Mouse (Mus musculus) gastrocnemius, adult 2 months (tissue): Measurements from ENCODE around the gene 1700023F06Rik. TPM values are rescaled to one million over a fixed set of nuclear protein-coding genes. Genes with fewer than 3 reads are reported as not detected.

Experiments used
- DNase-seq: peaks from one replicate; pipeline ENCODE4 v3.0.0; 2022
- H3K27ac ChIP-seq: fragments of 200-600 bp; 2 replicates; pipeline ENCODE4 v1.8.1; 2022; ENCODE audit warnings: mild to moderate bottlenecking
- H3K4me3 ChIP-seq: fragments of 200-600 bp; 2 replicates; pipeline ENCODE4 v1.8.1; 2022; ENCODE audit warnings: mild to moderate bottlenecking, moderate library complexity
- CTCF ChIP-seq: fragments of 200-600 bp; IDR thresholded peaks from 2 replicates; pipeline ENCODE4 v1.8.1; 2022; ENCODE audit warnings: antibody characterized with exemption, mild to moderate bottlenecking, moderate library complexity
- intact Hi-C: fragments of 180-260 bp; cut with DNase I; formaldehyde crosslinking; loops from one replicate; pipeline ENCODE4 v1.15.1; 2025
- total RNA-seq, 2 experiments: library from RNA; stranded (reverse); gene quantifications; 2 replicates each; pipeline ENCODE4 v1.2.3; 2021

1700023F06Rik gene
- total RNA-seq, 2 experiments from 2014 or later, result not detected

DNA sequence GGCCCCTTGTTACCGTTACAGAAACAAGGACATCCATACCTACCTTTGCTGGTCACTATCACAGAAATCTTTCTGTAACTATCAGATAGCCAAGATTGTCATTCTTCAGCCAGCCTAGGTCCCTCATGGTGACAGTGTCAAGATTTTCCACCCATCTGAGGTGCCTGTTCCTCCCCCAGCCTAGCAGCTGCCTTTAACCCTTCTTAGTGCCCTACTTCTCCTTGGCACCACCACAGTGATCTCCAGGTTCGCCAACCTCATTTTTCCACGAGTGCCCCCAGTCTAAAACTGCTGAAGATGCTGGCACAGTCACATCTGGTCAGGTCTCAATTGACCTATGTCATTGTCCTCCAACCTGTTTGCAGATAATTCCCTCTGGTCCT, 38.3 kb downstream of the 1700023F06Rik start:
- intact Hi-C loops, result loop anchor here (10.0 kb wide), 1 partner anchor 55 kb away; no protein-coding TSS in a partner anchor
- peak overlapping the region; percentile 86 for H3K27ac ChIP-seq
- no peak for TF ChIP-seq CTCF
- no peak for DNase-seq
- H3K4me3 ChIP-seq, result peak overlapping the region; percentile 87

DNA sequence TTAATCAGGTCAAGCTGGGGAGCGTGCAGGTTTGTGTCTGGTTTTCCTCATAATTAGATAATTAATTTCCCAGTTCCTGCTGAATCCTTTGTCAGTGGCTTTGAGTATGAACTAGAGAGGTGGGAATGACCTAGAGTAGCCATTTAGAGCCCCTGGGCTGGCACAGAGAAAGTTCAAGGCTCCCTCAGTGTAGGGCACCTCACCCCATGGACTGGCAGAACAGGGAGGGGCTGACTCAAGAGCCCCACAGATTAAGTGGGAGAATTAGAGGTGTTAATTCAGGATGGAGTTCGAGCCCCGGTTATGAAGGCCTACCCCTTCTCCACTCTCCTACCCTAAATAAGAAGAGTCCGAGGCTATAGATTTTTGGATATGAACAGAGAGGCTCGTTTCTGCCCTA, 38.7 kb downstream of the 1700023F06Rik start:
- intact Hi-C loops, result loop anchor here (5.0 to 10.0 kb wide), 3 partner anchors 55 to 245 kb away; partner anchors contain the start of gene Plekhm1
- TF ChIP-seq CTCF, result no peak

DNA sequence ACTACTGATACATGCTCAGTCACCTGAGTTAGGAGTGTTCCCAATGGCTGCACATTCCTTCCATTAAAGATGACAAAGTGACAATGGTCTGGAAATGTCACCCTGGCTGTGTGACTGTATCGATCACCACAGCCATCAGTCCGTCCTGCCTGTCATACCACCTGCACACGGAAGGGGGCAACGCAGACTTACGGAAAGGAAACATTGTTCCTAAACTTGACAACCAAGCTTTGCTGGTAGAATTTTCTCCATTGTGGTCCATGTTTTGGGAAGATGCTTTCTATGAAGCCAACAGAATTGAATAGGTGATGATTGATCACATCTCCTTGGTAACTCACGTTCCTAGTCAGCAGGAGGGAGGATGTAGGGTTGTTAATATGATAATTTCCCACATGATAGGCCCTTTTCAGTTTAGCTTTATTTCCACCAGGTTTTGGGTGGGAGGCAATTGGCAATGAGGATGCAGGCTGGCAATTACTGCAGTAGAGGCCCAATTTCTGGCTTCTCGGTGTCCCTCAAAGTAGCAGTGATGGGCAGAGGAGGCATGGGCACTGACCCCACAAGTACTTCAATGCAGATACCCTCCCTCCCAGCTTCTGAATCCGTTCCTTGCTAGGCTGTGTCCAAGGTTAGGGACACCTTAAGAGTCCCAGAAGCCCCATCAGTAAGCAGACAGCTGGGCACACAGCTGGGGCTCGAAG, 39.5 kb downstream of the 1700023F06Rik start:
- intact Hi-C loops, result loop anchor here (1.0 to 10.0 kb wide), 4 partner anchors 16 to 246 kb away; partner anchors contain the start of gene Plekhm1
- peak; percentile 74 for DNase-seq
- TF ChIP-seq CTCF, result peak; percentile 99

More for the DNA sequence above, 38.7 kb downstream of the 1700023F06Rik start:
- DNase-seq, result no peak
- H3K4me3 ChIP-seq, result no peak overlapping the region
- no peak overlapping the region for H3K27ac ChIP-seq

DNA sequence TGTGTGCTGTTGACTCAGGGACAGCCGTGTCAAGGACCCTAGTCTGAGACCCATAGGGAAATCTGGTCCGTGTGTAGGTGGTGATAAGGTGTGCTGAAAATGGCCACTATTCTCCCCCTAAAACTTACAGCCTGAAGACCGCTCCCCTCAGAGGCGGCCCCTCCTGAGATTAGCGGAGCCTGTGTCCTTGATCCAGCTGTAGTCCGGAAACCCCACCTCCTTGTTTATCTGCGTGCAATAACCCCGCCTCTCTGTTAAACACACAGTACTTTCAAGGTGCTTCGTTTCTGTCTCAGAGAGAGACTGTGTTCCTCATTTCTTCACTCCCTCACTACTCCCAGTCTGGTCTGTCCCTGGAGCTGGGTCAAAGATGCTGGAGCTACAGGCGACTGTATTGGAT, 44.0 kb downstream of the 1700023F06Rik start:
- Histone ChIP-seq H3K27ac (peak overlapping the region; percentile 31; the same call in 1 of the 2 replicates), H3K4me3 (peak overlapping the region; percentile 24; the same call in 1 of the 2 replicates)
- no peak for TF ChIP-seq CTCF
- intact Hi-C loops, result loop anchor here (10.0 kb wide), 1 partner anchor 250 kb away; the partner anchor contains the start of gene Plekhm1
- DNase-seq, result no peak

More for the DNA sequence above, 39.5 kb downstream of the 1700023F06Rik start:
- H3K4me3 ChIP-seq, result no peak overlapping the region
- H3K27ac ChIP-seq, result no peak overlapping the region

DNA sequence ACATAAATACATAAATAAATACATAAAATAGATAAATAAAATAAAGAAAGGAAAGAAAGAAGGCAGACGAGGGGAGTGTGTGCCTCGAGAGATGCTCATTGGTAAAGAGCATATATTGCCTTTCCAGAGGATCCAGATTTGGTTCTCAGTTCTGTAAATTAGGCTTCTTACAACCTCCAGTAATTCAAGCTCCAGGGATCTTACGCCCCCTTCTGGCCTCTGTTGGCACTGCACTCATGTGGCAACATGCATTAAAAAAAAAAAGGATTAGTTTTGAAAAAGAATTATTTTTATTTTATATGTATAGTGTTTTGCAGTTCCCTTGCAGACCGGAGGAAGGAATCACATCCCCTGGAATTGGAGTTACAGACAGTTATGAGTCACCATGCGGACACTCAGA, 46.2 kb downstream of the 1700023F06Rik start:
- Histone ChIP-seq H3K27ac (no peak overlapping the region), H3K4me3 (no peak overlapping the region)
- peak; percentile 58 for TF ChIP-seq CTCF
- DNase-seq, result no peak
- intact Hi-C loops, result loop anchor here (10.0 kb wide), 1 partner anchor 253 kb away; the partner anchor contains the start of gene Plekhm1

DNA sequence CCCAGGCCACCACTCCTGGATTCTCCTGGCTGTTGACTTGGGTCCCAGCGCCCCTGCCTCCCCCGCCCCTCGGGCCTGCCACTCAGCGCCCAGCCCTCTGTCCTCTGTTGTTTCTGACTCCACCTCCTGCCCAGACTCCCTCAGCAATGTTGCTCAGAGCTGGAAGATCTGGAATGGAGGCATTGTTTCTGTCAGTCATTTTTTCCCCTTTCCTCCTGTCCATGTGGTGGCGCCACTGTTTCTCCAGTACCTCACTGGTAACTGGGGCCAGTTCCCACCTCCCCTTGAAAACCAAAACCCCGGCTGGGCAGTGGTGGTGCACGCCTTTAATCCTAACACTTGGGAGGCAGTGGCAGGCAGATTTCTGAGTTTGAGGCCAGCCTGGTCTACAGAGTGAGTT, 46.9 kb downstream of the 1700023F06Rik start:
- DNase-seq, result no peak
- intact Hi-C loops, result loop anchor here (10.0 kb wide), 1 partner anchor 253 kb away; the partner anchor contains the start of gene Plekhm1
- Histone ChIP-seq H3K27ac (no peak overlapping the region), H3K4me3 (no peak overlapping the region)
- TF ChIP-seq CTCF, result peak; percentile 4; the same call in 1 of the 2 replicates

DNA sequence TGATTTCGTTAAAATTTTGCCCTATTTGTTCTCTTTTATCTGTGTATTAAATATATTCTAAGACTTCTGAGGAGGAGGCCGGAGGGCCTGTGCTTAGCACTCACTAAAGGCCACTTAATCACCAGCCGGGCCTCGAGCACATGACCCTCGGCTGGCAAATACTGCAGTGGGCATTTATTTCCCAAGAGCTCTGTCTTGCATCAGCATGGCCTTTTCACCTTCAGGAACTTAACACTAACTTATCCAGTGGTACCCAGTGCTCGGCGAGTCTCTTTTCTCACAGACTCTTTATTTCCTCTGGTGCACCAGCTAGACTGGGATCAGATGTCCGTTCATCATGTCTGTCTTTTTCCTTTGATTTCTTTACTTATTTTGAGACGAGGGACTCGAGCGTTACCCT, 47.6 kb downstream of the 1700023F06Rik start:
- intact Hi-C loops, result loop anchor here (10.0 kb wide), 1 partner anchor 254 kb away; the partner anchor contains the start of gene Plekhm1
- no peak for TF ChIP-seq CTCF
- Histone ChIP-seq H3K27ac (no peak overlapping the region), H3K4me3 (no peak overlapping the region)
- DNase-seq, result no peak

DNA sequence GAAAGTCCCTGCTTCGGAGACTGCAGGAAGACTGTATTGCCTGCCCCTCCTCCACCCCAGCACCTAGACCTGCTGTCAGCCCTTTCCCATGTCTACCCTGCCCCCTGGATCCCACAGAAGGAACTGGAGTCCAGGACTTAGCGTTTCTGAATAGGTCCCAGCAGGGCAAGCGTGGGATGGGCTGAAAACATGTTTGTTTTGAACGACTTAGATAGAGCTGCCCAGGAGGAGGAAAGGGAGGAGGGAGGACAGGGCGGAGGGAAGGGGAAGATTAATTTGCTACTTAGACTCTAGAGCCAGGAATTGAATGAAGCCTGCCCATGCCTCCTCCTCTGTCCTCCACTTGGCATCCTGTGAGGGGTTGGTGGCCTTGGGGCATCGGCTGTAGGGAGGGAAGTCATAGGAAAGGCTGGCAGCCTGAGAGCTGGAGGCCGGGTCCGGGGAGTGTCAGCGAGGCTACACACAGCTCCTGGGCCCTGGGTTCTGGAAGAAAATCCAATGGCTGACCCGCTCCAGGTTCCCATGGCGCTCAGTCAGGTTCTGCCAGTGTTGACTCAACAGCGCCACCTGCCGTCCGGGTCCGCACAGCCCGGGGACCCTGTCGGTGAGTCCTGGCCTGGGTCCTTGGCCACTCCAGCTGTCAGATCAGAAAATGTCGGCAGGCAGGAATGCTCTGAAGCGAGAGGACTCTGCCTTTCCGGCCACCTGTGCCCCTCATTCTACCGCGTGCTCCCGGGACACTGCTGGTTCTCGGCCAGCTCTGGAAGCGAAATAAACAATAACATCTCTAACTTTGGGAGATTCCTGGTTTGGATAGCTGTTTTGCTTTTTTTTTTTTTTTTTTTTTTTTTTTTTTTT, 49.5 kb downstream of the 1700023F06Rik start:
- H3K27ac ChIP-seq, result peak overlapping the region; percentile 85
- TF ChIP-seq CTCF, result peak; percentile 99
- H3K4me3 ChIP-seq, result peak overlapping the region; percentile 68
- intact Hi-C loops, result loop anchor here (1.0 kb wide), 2 partner anchors 42 to 57 kb away; no protein-coding TSS in a partner anchor
- peak; percentile 98 for DNase-seq

DNA sequence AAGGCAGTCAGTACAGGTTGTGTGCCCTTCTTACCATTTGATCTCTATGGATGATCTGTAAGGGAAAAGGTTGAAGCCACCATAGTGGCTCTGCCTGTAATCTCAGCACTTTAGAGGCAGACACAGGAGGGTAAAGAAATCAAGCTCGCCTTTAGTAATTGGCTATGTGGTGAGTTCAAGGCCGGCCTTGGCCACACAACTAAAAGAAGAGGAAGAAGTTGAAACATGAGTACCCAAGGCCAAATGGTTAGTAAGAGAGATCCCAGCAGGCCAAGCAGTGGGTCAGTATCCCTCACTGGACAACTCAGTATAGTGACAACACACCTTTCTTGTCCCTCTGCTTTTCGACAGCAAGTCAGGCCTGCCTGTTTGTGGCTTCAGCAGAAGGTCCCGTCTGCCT, 58.6 kb downstream of the 1700023F06Rik start:
- no peak overlapping the region for H3K4me3 ChIP-seq
- no peak for TF ChIP-seq CTCF
- DNase-seq, result no peak
- no peak overlapping the region for H3K27ac ChIP-seq
- intact Hi-C loops, result no loop called here

Other genes with a start within 250 kb of the 1700023F06Rik start
- gene Nmt1, start 180.4 kb downstream of the 1700023F06Rik start, total RNA-seq, result 10 to 100 TPM; 43.8 to 51.9 TPM
- gene Dcakd, start 180.2 kb downstream of the 1700023F06Rik start, total RNA-seq, result 10 to 100 TPM; 12.4 to 25.8 TPM
- 1 to 10 TPM; 4.6 to 5.9 TPM for gene Plcd3, start 106.9 kb downstream of the 1700023F06Rik start, total RNA-seq
- 10 to 100 TPM; 24.2 to 28.6 TPM for gene Acbd4, start 106.9 kb downstream of the 1700023F06Rik start, total RNA-seq
- gene Hexim1, start 92.3 kb downstream of the 1700023F06Rik start, total RNA-seq, result 10 to 100 TPM; 18.6 to 21.8 TPM
- 1 to 10 TPM; 2.0 to 3.6 TPM for gene Hexim2, start 76.1 kb downstream of the 1700023F06Rik start, total RNA-seq
- 1 to 10 TPM; 4.2 to 5.7 TPM for gene Fmnl1, start 37.5 kb downstream of the 1700023F06Rik start, total RNA-seq
- not detected for gene Spata32, start 9.9 kb upstream of the 1700023F06Rik start, total RNA-seq
- gene Map3k14, start 58.9 kb upstream of the 1700023F06Rik start, total RNA-seq, result 1 to 10 TPM; 4.1 to 4.2 TPM
- 1 to 10 TPM; 6.0 to 8.8 TPM for gene Arhgap27, start 155.1 kb upstream of the 1700023F06Rik start, total RNA-seq
- 10 to 100 TPM; 12.3 to 13.7 TPM for gene Plekhm1, start 204.1 kb upstream of the 1700023F06Rik start, total RNA-seq